Mouse (Mus musculus) ES-Bruce4 (cell line): ENCODE results near the gene Fars2.

Experiments used
- CTCF ChIP-seq: IDR thresholded peaks from one replicate; pipeline ENCODE4 v1.8.1; 2011; ENCODE audit warnings: low read depth, low read length
- POLR2A ChIP-seq: IDR thresholded peaks from one replicate; pipeline ENCODE4 v1.8.1; 2011; ENCODE audit warnings: low read length; ENCODE audit not compliant: insufficient read depth

DNA sequence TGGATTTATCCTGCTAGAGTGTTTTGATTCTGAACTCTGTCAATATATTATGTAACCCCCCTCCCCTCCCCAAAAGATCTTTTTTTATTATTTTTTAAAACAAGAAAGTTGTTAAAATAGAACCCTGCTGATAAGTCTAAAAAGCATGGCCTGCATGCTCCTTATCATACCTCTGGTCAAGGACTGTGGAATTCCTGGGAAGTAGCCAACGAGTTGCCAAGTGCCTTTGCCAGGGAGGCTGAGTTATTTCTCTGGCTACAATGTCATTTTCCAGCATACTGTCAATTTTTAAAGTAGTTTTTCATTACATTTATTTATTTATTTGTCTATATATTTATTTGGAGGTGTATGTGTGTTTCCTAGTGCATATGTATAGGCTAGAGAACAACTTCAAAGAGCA is 125.0 kb downstream of the Fars2 start:
- TF ChIP-seq POLR2A: no peak
- TF ChIP-seq CTCF: no peak
